Mouse (Mus musculus) MN1 (cell line): ENCODE measurements around the gene Rsph6a.

ENCODE experiments used
- DNase-seq: peaks from one replicate; pipeline ENCODE4 v3.0.0-alpha.2; 2016; ENCODE audit warnings: low spot score

Gene Rsph6a

DNA sequence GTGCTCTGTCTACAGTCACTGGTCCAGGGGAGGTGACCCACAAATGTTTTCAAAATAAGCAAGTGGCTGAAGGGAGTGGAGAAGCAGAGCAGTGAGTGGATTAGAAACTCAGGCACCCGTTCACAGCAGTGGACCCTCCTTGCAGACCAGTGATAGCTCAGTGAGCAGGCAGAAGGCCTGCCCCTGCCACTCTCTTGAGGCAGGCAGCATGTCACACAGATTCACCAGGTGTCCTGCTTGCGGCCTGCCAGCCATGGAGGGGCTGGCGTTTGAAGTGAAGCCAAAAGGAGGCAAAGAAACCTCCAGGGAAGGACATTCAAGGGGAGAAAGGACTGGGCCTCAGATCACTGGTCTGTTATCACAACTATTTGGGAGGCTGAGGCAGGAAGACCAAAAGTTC is 24.2 kb downstream of the Rsph6a start:
- no peak for DNase-seq

DNA sequence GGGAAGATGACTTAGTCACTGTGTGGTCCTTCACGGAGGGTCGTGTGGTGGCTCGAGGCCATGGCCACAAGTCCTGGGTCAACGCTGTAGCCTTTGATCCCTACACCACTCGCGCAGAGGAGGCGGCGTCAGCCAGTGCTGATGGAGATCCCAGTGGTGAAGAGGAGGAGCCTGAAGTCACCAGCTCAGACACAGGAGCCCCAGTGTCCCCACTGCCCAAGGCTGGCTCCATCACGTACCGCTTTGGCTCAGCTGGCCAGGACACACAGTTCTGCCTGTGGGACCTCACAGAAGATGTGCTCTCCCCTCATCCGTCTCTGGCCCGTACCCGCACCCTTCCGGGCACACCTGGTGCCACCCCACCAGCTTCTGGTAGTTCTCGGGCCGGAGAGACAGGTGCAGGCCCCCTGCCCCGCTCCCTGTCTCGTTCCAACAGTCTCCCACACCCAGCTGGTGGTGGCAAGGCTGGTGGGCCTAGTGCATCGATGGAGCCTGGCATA is 26.0 kb downstream of the Rsph6a start:
- DNase-seq = no peak

DNA sequence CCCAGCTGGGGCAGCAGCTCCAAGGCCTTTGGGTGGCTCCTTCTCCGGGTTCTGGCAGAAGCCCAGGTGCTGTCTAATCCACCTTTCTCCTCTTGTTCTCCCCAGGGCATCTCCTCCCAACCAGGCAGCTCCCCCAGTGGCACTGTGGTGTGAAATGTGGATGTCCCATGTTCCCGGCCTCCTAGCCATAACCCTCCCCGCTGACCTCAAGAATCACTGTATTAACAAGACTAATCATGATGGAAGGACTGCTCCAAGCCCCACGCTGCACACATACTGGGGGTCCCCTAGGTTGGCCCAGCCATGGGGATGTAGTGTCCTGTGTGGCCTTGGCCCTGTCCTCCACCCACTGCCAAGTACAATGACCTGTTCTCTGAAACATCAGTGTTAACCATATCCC is 27.7 kb downstream of the Rsph6a start:
- DNase-seq = no peak

DNA sequence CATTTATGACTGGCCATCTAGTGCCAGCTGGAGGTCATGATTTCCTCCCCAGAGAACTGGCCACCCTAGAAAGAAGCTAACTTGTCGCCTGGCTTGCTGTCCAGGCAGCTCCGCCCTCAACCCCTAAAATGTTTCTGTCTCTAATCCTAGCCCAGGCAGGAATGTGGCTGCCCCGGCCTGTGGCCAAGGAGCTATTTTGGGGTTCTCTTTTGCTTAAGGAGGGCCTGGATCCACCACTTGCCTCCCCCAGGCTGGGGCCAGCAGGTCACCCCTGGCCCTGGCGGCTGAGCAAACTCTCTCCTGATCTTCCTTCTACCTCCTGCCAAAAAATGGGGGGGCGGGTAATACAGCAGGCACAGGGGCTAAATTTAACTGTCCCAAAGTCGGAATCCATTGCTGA is 28.6 kb downstream of the Rsph6a start:
- no peak for DNase-seq

DNA sequence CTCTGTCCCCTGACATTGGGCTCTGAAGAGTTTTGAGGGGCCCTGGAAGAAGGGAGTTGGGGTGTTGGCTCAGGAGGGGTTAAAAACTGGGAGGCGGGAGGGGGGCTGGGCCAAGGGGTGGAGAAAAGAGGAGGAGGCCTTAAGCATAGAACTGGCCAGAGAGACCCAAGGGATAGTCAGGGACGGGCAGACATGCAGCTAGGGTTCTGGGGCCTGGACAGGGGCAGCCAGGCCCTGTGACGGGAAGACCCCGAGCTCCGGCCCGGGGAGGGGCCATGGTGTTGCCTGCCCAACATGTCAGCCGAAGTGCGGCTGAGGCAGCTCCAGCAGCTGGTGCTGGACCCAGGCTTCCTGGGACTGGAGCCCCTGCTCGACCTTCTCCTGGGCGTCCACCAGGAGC is 29.2 kb downstream of the Rsph6a start, which contains the start of gene Dmpk:
TSS of gene Dmpk (plus strand) at position 149 of the 400 bp plus-strand sequence.
- DNase-seq = peak; percentile 29

DNA sequence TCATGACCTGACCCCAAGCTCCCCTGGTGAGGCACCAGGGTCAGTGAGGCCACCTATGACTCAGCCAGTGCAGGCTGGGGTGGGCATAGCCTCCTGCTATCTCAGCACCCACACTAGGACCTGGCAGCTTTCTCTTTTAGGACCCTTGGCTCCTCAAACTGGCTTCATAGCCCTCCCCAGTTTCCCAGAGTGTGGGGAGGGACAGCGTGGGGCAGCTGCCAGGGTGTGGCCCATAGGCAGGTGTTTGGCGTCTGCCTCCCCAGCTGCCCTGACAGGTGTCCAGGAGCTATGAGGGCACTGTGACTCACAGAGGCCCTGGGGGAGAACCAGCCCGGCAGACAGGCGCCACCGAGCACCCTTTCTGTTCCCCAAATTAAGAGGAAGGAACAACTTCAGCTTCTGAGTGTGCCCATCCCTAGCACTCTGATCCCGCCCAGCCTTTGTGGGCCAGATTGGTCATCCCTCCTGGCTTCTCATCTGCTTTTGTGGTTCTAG is 29.8 kb downstream of the Rsph6a start:
- DNase-seq = peak; percentile 22

DNA sequence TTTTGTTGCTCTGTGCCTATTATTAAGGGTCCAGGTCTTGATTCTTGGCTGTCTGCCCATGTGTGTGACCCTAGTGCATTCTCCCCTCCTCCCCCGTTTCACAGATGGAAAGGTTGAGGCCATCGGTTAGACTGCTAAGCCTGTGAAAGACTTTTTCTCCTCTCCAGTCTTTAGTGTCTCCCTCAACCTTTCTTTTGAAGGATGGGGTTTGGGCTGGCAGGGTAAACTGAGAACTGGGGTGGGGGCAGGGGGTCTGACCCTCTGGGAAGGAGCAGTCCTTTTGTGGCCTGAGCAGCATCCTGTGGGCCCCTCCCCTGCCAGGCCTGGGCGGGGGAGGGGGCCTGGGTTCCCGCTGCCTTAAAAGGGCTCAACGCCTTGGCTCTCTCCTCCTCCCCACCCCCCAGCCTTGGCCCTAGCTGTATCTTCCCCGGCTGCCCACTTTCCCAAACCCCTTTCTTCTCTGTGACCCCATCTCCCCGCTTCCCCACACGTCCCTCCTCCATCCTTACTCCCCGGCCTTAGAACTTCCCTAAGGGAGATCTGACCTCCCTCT is 30.5 kb downstream of the Rsph6a start:
- DNase-seq = no peak

DNA sequence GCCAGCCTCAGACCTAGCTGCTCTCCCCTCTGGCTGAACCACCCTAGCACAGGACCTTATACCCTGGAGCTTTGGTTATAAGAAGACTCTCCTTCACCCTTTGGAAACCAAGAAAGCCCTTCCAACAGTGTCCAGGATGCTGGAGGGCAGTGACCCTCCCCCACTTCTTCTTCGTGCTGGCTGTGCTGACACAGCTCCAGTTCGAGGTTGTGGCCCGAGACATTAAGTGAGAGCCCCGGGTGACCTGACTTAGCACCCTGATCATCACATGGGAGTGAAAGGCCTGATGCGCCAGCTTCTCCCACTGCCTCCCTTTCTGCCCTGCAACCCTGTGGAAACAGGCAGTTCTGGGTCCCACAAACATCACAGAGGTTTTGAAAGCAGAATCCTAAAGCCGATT is 31.0 kb downstream of the Rsph6a start:
- no peak for DNase-seq

DNA sequence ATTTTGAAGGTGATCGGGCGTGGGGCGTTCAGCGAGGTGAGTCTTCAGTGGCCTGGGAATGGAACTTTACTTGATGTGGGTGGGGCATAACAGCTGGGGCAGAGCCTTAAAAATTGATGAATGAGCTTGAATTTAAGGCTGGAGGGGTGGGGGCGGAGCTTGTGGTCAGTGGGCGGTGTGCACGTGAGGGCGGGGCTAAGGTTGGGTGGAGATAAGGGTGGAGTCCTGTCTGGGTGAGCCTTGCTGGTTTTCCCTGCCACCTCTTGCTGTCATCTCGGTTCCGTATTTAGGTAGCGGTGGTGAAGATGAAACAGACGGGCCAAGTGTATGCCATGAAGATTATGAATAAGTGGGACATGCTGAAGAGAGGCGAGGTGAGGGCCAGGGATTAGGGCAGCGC is 31.6 kb downstream of the Rsph6a start:
- DNase-seq = no peak

DNA sequence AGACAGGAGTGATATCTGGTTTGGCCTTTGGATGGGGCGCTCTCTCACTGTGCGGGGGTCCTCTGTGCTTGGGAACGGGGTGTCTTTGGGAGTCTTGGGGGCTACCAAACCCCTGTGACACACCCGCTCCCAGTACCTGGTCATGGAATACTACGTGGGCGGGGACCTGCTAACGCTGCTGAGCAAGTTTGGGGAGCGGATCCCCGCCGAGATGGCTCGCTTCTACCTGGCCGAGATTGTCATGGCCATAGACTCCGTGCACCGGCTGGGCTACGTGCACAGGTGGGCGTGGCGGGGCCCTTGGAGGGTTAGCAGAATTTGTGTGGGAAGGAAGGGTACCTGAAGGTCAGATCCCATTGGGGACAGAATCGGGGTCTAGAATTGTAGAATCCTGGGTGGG is 32.3 kb downstream of the Rsph6a start:
- DNase-seq = no peak

DNA sequence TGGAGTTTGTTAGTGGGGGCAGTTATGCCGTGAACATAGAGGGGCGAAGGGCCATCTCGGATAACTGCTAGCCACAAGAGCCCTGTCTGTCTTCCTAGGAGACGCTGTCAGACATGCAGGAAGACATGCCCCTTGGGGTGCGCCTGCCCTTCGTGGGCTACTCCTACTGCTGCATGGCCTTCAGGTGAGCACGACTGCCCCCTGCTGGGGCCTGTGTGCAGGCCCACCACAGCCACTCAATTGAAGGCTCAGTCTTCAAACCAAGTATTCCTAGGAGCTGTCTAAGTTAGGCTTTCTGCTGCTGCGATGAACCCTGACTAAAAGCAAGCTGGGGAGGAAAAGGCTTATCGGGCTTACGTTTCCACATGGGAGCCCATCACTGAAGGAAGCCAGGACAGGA is 34.3 kb downstream of the Rsph6a start:
- DNase-seq = peak; percentile 53

DNA sequence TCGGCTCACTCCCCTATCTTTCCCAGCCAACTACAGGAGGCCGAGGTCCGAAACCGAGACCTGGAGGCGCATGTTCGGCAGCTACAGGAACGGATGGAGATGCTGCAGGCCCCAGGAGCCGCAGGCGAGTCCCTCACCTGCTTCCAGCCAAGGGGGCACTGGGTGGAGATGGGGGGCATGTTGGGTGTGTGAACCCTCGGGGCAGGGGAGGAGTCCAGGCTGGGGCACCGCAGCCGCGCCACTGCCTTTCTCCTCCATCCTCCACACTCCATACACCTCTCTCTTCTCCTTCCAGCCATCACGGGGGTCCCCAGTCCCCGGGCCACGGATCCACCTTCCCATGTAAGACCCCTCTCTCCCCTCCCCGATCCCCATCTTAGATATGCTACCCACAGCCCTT is 37.4 kb downstream of the Rsph6a start:
- no peak for DNase-seq

DNA sequence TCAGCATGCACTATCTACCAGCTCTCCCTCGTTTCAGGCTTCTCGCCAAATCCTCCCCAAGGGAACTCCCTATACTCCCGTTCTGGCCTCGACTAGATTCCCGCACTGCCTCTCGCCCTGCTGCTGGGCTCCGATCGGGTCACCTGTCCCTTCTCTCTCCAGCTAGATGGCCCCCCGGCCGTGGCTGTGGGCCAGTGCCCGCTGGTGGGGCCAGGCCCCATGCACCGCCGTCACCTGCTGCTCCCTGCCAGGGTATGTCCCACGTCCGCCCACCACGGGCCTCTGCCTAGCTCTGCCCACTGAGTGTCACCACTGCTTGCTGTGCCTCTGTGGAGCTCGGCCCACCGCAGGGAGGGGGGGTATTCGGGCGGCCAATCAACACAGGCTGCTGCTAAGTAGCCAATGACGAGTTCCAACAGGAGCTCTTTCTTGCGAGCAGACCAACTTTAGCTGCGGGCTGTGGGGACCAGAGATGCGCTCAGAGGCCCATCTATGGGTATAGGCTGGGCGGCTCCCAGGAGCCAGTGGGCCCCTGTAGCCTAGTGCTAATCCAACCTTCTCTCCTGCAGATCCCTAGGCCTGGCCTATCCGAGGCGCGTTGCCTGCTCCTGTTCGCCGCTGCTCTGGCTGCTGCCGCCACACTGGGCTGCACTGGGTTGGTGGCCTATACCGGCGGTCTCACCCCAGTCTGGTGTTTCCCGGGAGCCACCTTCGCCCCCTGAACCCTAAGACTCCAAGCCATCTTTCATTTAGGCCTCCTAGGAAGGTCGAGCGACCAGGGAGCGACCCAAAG is 38.1 kb downstream of the Rsph6a start:
- peak; percentile 46 for DNase-seq

DNA sequence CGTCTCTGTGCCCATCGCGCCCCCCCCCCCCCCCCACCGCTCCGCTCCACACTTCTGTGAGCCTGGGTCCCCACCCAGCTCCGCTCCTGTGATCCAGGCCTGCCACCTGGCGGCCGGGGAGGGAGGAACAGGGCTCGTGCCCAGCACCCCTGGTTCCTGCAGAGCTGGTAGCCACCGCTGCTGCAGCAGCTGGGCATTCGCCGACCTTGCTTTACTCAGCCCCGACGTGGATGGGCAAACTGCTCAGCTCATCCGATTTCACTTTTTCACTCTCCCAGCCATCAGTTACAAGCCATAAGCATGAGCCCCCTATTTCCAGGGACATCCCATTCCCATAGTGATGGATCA is 38.7 kb downstream of the Rsph6a start:
- peak; percentile 84 for DNase-seq

DNA sequence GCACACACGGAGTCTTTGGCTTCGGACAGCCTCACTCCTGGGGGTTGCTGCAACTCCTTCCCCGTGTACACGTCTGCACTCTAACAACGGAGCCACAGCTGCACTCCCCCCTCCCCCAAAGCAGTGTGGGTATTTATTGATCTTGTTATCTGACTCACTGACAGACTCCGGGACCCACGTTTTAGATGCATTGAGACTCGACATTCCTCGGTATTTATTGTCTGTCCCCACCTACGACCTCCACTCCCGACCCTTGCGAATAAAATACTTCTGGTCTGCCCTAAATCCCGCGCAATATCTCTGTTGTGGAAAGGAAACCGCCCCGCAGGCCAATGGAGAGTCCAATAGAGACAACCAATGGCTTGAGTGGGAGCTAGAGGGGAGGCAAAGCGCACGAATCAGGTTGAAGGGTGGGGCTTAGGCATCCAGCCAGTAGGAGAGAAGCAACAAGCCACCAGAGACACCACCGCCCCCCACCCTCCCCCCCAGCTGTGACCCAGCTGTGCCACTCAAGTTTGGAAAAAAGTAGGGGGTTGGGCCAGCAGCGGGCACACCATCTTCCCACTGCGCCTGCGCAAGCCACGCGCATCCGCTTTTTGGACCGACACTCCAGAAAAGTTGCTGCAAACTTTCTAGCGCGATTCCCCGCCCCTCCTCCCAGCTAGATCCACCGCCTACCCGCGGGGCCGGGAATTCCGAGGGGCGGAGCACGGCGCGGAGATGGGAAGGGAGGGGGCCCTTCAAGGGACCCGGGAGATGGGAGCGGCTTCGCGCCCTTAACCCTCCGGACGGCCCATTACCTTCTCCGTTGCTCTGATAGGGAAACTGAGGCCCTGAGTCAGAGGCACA is 39.3 kb downstream of the Rsph6a start:
- DNase-seq = peak; percentile 91

DNA sequence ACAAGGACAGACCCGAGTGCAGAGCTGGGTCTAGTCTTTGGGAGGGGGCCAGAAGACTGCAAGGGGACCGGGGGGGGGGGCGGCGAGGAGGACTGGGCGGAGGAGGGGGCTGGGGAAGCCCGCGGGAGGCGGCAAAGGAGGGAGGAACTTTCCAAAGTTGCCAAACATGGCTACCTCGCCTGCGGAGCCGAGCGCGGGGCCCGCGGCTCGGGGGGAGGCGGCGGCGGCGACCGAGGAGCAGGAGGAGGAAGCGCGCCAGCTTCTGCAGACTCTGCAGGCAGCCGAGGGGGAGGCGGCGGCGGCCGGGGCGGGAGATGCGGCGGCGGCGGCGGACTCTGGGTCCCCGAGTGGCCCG is 40.0 kb downstream of the Rsph6a start, which contains the start of gene Six5:
TSS of gene Six5 (plus strand) at position 124 of the 355 bp plus-strand sequence.
- DNase-seq = peak; percentile 36

DNA sequence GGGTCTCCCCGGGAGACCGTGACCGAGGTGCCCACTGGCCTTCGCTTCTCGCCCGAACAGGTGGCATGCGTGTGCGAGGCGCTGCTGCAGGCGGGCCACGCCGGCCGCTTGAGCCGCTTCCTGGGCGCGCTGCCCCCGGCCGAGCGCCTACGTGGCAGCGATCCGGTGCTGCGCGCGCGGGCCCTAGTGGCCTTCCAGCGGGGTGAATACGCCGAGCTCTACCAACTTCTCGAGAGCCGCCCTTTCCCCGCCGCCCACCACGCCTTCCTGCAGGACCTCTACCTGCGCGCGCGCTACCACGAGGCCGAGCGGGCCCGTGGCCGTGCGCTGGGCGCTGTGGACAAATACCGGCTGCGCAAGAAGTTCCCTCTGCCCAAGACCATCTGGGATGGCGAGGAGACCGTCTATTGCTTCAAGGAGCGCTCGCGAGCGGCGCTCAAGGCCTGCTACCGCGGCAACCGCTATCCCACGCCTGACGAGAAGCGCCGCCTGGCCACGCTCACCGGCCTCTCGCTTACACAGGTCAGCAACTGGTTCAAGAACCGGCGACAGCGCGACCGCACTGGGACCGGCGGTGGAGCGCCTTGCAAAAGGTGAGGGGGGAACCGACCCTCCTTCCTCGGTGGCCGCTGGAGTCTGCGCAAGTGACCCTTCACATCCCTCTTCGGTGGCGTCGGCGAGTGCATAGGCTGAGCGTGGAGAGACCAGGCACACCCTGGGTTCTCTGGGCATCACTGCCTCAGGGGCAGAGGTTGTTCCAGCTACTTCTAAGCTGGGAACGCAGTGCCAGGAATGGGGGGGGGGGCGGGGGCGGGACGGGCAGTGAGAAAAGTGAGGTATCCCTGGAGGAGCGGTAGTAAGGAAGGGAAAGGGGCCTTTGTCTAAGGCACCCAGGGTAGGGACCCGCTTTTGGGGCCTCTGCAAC is 40.6 kb downstream of the Rsph6a start:
- peak; percentile 64 for DNase-seq

DNA sequence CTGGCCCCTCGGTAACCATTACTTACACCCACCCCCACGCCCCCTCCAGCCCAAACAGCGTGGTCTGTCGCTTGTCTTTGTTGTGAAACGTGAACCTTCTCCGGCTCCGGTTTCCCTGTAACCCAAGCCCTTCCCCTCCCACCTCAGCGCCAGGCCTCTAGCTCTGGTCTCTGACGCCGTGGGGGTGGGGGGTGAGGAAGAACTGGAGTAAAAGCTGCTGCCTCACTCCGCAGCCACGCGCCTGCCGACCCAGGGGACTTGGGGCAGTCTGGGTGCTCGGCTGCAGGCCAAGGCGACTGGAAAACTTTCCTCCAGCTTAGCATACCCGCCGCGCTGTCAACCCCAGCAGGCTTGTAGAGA is 41.2 kb downstream of the Rsph6a start:
- DNase-seq = peak; percentile 51

DNA sequence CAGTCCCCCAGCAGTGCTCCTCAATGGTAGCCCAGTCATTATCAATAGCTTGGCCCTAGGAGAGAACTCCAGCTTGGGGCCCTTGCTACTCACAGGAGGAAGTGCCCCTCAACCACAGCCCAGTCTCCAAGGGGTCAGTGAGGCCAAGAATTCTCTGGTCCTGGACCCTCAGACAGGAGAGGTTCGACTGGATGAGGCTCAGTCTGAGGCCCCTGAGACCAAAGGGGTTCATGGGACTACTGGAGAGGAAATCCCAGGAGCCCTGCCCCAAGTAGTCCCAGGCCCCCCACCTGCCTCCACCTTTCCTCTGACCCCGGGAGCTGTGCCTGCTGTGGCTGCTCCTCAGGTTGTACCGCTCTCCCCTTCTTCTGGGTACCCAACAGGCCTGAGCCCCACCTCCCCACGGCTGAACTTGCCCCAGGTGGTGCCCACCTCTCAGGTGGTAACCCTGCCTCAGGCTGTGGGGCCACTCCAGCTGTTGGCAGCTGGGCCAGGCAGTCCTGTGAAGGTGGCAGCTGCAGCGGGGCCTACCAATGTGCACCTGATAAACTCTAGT is 42.0 kb downstream of the Rsph6a start:
- DNase-seq = no peak

DNA sequence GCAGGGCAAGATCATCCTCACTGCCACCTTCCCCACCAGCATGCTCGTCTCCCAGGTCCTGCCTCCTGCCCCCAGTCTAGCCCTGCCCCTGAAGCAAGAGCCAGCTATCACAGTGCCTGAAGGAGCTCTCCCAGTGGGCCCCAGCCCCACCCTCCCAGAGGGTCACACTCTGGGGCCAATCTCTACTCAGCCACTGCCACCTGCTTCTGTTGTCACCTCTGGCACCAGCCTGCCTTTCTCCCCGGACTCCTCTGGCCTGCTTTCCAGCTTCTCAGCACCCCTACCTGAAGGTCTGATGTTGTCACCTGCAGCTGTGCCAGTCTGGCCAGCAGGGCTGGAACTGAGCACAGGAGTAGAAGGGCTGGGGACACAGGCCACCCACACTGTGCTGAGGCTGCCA is 42.7 kb downstream of the Rsph6a start:
- DNase-seq = no peak

DNA sequence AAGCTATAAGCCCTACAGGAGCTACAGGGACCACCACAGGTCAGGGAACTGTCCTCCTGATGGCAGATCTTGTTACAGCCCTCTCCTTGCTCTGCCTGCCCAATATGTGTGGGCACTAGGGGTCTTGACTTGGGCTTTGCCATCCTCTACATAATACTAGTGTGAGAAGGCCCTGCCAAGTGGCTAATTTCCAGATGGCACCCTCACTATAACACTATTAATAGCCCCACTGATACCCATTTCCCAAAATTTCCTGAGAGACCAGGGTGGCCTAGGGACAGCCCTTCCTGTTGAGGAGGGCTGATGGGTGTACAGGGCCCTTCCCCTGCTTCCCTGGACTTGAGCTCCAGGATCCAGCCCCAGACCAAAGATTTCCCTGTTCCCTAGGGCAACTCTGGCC is 43.4 kb downstream of the Rsph6a start:
- DNase-seq = no peak
